Mouse (Mus musculus) left cerebral cortex, adult 2 months (tissue): Measurements from ENCODE around the gene Fbxw11. TPM values are rescaled to one million over a fixed set of nuclear protein-coding genes. Genes with fewer than 3 reads are reported as not detected.

ENCODE experiments used
- DNase-seq, 2 experiments: peaks; one replicate each; pipeline ENCODE4 v3.0.0; 2021 to 2022; ENCODE audit warnings: low spot score in 2 of 2, mixed read lengths in 1 of 2; ENCODE audit errors: extremely low spot score in 1 of 2
- H3K27ac ChIP-seq: fragments of 200-600 bp; 2 replicates; pipeline ENCODE4 v1.8.1; 2022
- H3K4me3 ChIP-seq: fragments of 200-600 bp; 2 replicates; pipeline ENCODE4 v1.8.1; 2022
- CTCF ChIP-seq: fragments of 200-600 bp; IDR thresholded peaks from 2 replicates; pipeline ENCODE4 v1.8.1; 2022; ENCODE audit warnings: antibody characterized with exemption, mild to moderate bottlenecking, moderate library complexity
- intact Hi-C: fragments of 180-260 bp; cut with DNase I; formaldehyde crosslinking; loops from one replicate; pipeline ENCODE4 v1.15.1; 2025
- total RNA-seq, 2 experiments: library from RNA; stranded (reverse); gene quantifications; 2 replicates each; pipeline ENCODE4 v1.2.3; 2021

The Fbxw11 gene
- total RNA-seq, 2 experiments from 2014 or later: 122 to 125 TPM

DNA sequence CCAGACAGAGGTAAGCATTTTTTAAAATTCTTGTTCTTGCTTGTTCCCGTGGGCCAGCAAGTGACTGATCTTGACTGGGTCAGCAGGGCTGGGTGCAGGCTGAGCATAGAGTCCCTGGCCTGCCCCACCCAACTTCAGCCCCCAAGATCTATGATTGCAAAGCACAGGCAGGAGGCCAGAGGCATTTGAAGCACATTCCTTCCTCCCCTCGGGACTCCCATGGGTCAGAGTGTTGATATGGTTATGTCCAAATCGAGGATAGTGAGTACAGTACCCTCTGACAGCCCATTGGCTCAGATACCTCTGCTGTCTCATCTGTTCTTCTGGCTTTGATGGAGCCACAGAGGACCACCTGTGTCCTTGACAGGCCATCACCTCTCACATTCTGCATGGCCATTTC lies 140.2 kb downstream of the Fbxw11 start:
- no peak overlapping the region for H3K4me3 ChIP-seq
- no peak for DNase-seq
- intact Hi-C loops: no loop called here
- TF ChIP-seq CTCF: no peak
- H3K27ac ChIP-seq: no peak overlapping the region

DNA sequence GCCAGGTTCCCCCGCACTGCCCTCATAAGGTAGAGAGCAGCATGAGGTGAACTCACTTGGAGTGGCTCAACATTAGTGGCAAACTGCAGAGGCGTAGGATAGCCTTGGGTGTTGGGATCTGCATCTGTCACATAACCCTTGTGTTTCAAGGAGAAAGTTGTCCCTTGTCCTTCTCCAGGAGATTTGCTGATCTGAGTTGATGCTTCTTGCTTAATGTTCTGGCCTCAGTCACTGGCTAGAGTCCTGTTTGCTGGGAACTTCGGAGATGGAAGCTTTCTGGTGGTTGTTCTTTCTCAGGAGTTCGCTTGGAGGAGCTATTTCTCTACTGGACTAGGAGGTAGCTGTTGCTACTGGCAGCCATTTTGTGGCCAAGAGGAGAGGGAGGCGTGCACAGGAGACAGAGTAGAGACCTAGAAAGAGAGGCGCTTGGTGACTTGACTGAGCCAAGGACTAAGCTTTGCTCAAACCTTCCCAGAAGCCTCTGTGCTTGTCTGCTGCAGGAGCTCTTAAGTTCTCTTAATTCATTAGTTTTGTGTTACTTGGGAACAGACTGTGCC lies 143.1 kb downstream of the Fbxw11 start:
- no peak for TF ChIP-seq CTCF
- Histone ChIP-seq H3K27ac (no peak overlapping the region), H3K4me3 (no peak overlapping the region)
- intact Hi-C loops: no loop called here
- no peak for DNase-seq

DNA sequence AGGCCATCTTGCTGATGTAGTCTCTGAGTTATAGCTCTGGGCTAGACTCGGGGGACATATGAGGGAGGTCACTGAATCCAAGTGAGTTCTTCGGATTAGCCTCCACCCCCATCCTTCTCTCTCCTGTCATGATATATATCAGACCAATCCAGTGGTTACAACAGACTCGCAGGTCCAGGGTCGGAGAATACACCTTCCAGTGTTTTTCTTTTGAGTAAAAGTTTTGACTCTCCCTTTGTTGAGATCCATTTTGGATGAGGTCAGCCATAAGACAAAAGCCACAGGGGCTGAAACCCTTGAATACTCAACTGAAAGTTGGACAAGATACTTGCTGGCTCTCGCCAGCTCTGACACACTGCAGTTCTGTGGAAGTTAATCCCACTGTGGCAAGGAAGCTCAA lies 143.7 kb downstream of the Fbxw11 start:
- Histone ChIP-seq H3K4me3 (no peak overlapping the region), H3K27ac (no peak overlapping the region)
- TF ChIP-seq CTCF: no peak
- intact Hi-C loops: no loop called here
- DNase-seq: no peak

- intact Hi-C loops: no loop called here
- Histone ChIP-seq H3K4me3 (no peak overlapping the region), H3K27ac (no peak overlapping the region)
- DNase-seq: no peak
- TF ChIP-seq CTCF: no peak
Observed at GRCm38 (mm10) chr11:32794759-32795445, 152.4 kb downstream of the Fbxw11 start.

Other genes starting within 250 kb of the Fbxw11 start
- gene Ubtd2, start 187.4 kb upstream of the Fbxw11 start, total RNA-seq: 10 to 100 TPM; 53.9 to 57.3 TPM
- 1 to 10 TPM in 1 of 2 experiments, under 1 TPM in 1; 0.75 to 1.4 TPM for gene Efcab9, start 110.6 kb upstream of the Fbxw11 start, total RNA-seq
- 1 to 10 TPM; 6.7 to 8.7 TPM for gene Stk10, start 109.4 kb upstream of the Fbxw11 start, total RNA-seq
- not detected for gene Smim23, start 181.9 kb downstream of the Fbxw11 start, total RNA-seq